Mouse (Mus musculus): Measurements from ENCODE around the gene Pth2.

DNA sequence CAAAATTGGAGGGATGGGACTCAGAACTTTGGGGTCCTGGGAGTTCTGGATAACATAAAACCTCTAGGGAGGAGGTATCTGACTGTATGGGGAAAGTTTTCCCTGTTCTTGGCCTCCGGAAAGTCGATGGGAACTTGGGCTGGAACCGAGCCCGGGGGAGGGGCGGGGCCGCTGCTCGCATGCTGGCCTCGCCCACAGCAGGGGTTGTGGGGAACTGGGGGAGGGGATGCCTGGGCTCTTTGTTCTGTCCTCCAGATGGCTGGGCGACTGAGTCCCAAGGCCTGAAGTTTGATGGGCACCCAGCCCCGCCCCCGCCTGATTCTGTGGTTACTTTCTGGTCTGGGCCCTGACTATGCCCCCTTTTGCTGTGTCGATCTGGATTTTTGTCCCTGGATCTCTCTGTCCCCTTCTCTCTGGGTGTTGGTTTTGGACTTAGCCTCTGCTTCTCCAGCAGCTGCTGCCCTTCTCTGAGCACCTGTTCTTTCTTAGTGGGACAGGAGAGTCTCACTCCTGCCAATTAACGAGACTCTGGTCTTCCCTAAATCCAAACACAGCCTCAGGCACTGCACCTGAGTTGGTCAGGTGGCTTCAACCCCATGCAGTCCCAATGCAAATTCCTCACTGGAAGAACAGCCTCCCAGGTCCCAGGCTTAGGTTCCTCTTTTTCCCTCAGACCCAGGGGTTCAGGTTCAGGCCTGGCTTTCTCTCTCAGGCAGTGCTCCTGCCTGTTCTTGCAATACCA lies 35.8 kb downstream of the Pth2 start:
- TF ChIP-seq ZNF384 (IDR thresholded peaks at IDR 0.05; ENCODE audit: low read depth, low read length): no peak
- no peak for TF ChIP-seq ZC3H11A (IDR thresholded peaks at IDR 0.05; ENCODE audit: borderline replicate concordance, low read depth, low read length)
- TF ChIP-seq HCFC1 (IDR thresholded peaks at IDR 0.05; ENCODE audit: borderline replicate concordance, insufficient read depth, low read length): no peak

All from ES-E14 (cell line).